Mouse (Mus musculus) hindbrain, embryonic 14.5 days (tissue): ENCODE data around the gene Arhgap20. TPM values are rescaled to one million over a fixed set of nuclear protein-coding genes. Genes with fewer than 3 reads are reported as not detected.

Source experiments
- ATAC-seq: fragments of 200-750 bp; cut with Nextera tagmentation; 2 replicates; pipeline ENCODE4 v1.8.0; 2017; ENCODE audit warnings: moderate number of reproducible peaks, mild to moderate bottlenecking, moderate TSS enrichment, moderate library complexity; ENCODE audit not compliant: low FRiP score
- DNase-seq: peaks from one replicate; pipeline ENCODE4 v3.0.0-alpha.2; 2015; ENCODE audit warnings: low spot score
- H3K27ac ChIP-seq: fragments of 300-500 bp; sonication (generic); 2 replicates; pipeline ENCODE4 v1.5.1; 2014; ENCODE audit warnings: mild to moderate bottlenecking, moderate library complexity
- H3K27me3 ChIP-seq: fragments of 300-500 bp; sonication (generic); 2 replicates; pipeline ENCODE4 v1.6.1; 2014; ENCODE audit warnings: mild to moderate bottlenecking, low read length, mixed read lengths; ENCODE audit not compliant: control insufficient read depth, insufficient read depth
- H3K36me3 ChIP-seq: fragments of 300-500 bp; sonication (generic); replicated peaks from 2 replicates; pipeline ENCODE4 v1.6.1; 2014; ENCODE audit not compliant: control insufficient read depth, insufficient read depth
- H3K4me1 ChIP-seq: fragments of 300-500 bp; sonication (generic); replicated peaks from 2 replicates; pipeline ENCODE4 v1.6.1; 2014; ENCODE audit warnings: antibody characterized with exemption, low read length, mixed read lengths; ENCODE audit not compliant: control insufficient read depth, insufficient read depth
- H3K4me2 ChIP-seq: fragments of 300-500 bp; sonication (generic); replicated peaks from 2 replicates; pipeline ENCODE4 v1.6.1; 2014; ENCODE audit warnings: mild to moderate bottlenecking, moderate library complexity
- H3K4me3 ChIP-seq: fragments of 300-500 bp; sonication (generic); replicated peaks from 2 replicates; pipeline ENCODE4 v1.5.1; 2014; ENCODE audit warnings: mild to moderate bottlenecking, low read length
- H3K9ac ChIP-seq: fragments of 300-500 bp; sonication (generic); 2 replicates; pipeline ENCODE4 v1.6.1; 2014
- H3K9me3 ChIP-seq: fragments of 300-500 bp; sonication (generic); 2 replicates; pipeline ENCODE4 v1.6.1; 2016; ENCODE audit warnings: low read length; ENCODE audit not compliant: control insufficient read depth
- WGBS: fragments of 180-500 bp; shearing (Covaris S2); extraction: QIAGEN DNeasy Blood & Tissue Kit; methylation state at CpG from one replicate; pipeline ENCODE4 v1.1.7; 2014; 5-methylcytosine and 5-hydroxymethylcytosine counted together
- polyA plus RNA-seq: library from polyadenylated mRNA; unstranded; fragments of >200 nt; fragmentation: Nextera tagmentation; extraction: Ambion mirVana; gene quantifications from 2 replicates; pipeline ENCODE4 v1.2.1, GENCODE M21; 2014

Gene Arhgap20
- polyA plus RNA-seq, 1 experiment from 2014 or later = 29.7 TPM

GRCm38 (mm10) chr9:51764041-51764875, 879 bp upstream of the Arhgap20 start:
- peak; percentile 68 for DNase-seq
- Histone ChIP-seq H3K4me2 (peak overlapping the region; percentile 82), H3K4me3 (peak overlapping the region; percentile 66), H3K36me3 (no peaks in the 10 kb centered on the region), H3K27ac (peak overlapping the region; percentile 81), H3K27me3 (peaks cover 15% of the 10 kb centered on the region; the same call in 1 of the 2 replicates), H3K4me1 (peaks cover 14% of the 10 kb centered on the region), H3K9me3 (no peaks in the 10 kb centered on the region), H3K9ac (peak overlapping the region; percentile 90)
- 5% methylated on average over 12 of the region's 12 CpGs for WGBS
- ATAC-seq = peak; percentile 39; the same call in 1 of the 2 replicates

GRCm38 (mm10) chr9:51765417-51766174, 459 bp downstream of the Arhgap20 start:
- peaks cover 15% of the 10 kb centered on the region; the same call in 1 of the 2 replicates for H3K27me3 ChIP-seq
- H3K4me1 ChIP-seq = peaks cover 14% of the 10 kb centered on the region
- DNase-seq (peak; percentile 35), ATAC-seq (peak; percentile 15)
- peak overlapping the region; percentile 66 for H3K4me3 ChIP-seq
- peak overlapping the region; percentile 90 for H3K9ac ChIP-seq
- WGBS = under 1% methylated on average over 57 of the region's 58 CpGs
- no peaks in the 10 kb centered on the region for H3K9me3 ChIP-seq
- peak overlapping the region; percentile 81 for H3K27ac ChIP-seq
- H3K36me3 ChIP-seq = no peaks in the 10 kb centered on the region
- peak overlapping the region; percentile 82 for H3K4me2 ChIP-seq

- ATAC-seq (peak; percentile 33; the same call in 1 of the 2 replicates), DNase-seq (peak; percentile 65)
- Histone ChIP-seq H3K4me2 (peak overlapping the region; percentile 82), H3K36me3 (no peaks in the 10 kb centered on the region), H3K9ac (peak overlapping the region; percentile 90), H3K4me1 (peaks cover 14% of the 10 kb centered on the region), H3K4me3 (peak overlapping the region; percentile 66), H3K27me3 (peaks cover 15% of the 10 kb centered on the region; the same call in 1 of the 2 replicates), H3K9me3 (no peaks in the 10 kb centered on the region), H3K27ac (peak overlapping the region; percentile 81)
- WGBS = under 1% methylated on average over 28 of the region's 29 CpGs
Measured at GRCm38 (mm10) chr9:51766175-51767062, 1.3 kb downstream of the Arhgap20 start.

GRCm38 (mm10) chr9:51774201-51774600, 9.1 kb downstream of the Arhgap20 start:
- WGBS = 86% methylated on average over 3 of the region's 3 CpGs
- Histone ChIP-seq H3K4me2 (no peak overlapping the region), H3K9ac (no peak overlapping the region), H3K4me1 (no peaks in the 10 kb centered on the region), H3K27ac (no peak overlapping the region), H3K36me3 (no peaks in the 10 kb centered on the region), H3K4me3 (no peak overlapping the region), H3K9me3 (no peaks in the 10 kb centered on the region), H3K27me3 (no peaks in the 10 kb centered on the region)
- DNase-seq = no peak
- no peak for ATAC-seq

- no peak for DNase-seq
- Histone ChIP-seq H3K4me1 (no peaks in the 10 kb centered on the region), H3K36me3 (no peaks in the 10 kb centered on the region), H3K9ac (no peak overlapping the region), H3K4me2 (no peak overlapping the region), H3K4me3 (no peak overlapping the region), H3K9me3 (no peaks in the 10 kb centered on the region), H3K27ac (no peak overlapping the region), H3K27me3 (no peaks in the 10 kb centered on the region)
- WGBS = 76% methylated on average over 2 of the region's 2 CpGs
- no peak for ATAC-seq
Measured at GRCm38 (mm10) chr9:51776459-51776858, 11.3 kb downstream of the Arhgap20 start.

GRCm38 (mm10) chr9:51777180-51777579, 12.0 kb downstream of the Arhgap20 start:
- 3% methylated on average over 1 of the region's 1 CpGs for WGBS
- H3K9ac ChIP-seq = no peak overlapping the region
- ATAC-seq = no peak
- H3K9me3 ChIP-seq = no peaks in the 10 kb centered on the region
- H3K4me3 ChIP-seq = no peak overlapping the region
- no peaks in the 10 kb centered on the region for H3K27me3 ChIP-seq
- no peak overlapping the region for H3K4me2 ChIP-seq
- H3K36me3 ChIP-seq = no peaks in the 10 kb centered on the region
- no peaks in the 10 kb centered on the region for H3K4me1 ChIP-seq
- DNase-seq = no peak
- no peak overlapping the region for H3K27ac ChIP-seq

- no peak for DNase-seq
Measured at GRCm38 (mm10) chr9:51779232-51779631, 14.1 kb downstream of the Arhgap20 start.

GRCm38 (mm10) chr9:51781092-51781491, 16.0 kb downstream of the Arhgap20 start:
- Histone ChIP-seq H3K36me3 (peaks cover 5% of the 10 kb centered on the region; the same call in 1 of the 2 replicates), H3K4me3 (no peak overlapping the region), H3K27me3 (no peaks in the 10 kb centered on the region), H3K9ac (no peak overlapping the region), H3K4me2 (no peak overlapping the region), H3K4me1 (no peaks in the 10 kb centered on the region), H3K9me3 (no peaks in the 10 kb centered on the region), H3K27ac (no peak overlapping the region)
- 90% methylated on average over 7 of the region's 7 CpGs for WGBS
- DNase-seq = no peak
- no peak for ATAC-seq

More at GRCm38 (mm10) chr9:51779232-51779631, 14.1 kb downstream of the Arhgap20 start:
- Histone ChIP-seq H3K9me3 (no peaks in the 10 kb centered on the region), H3K4me3 (no peak overlapping the region), H3K9ac (no peak overlapping the region), H3K27ac (no peak overlapping the region), H3K36me3 (no peaks in the 10 kb centered on the region), H3K4me2 (no peak overlapping the region), H3K4me1 (no peaks in the 10 kb centered on the region), H3K27me3 (no peaks in the 10 kb centered on the region)
- WGBS = 76% methylated on average over 5 of the region's 5 CpGs
- no peak for ATAC-seq
